Mouse (Mus musculus): ENCODE measurements around the gene Gpr152. TPM values are rescaled to one million over a fixed set of nuclear protein-coding genes. Genes with fewer than 3 reads are reported as not detected.
A peak's percentile ranks its signal among the peaks of the same experiment; 100 is the strongest.

The Gpr152 gene
- polyA plus RNA-seq (2015; fragmentation: Nextera tagmentation; extraction: Ambion mirVana) = not detected in 2 replicates

GRCm38 (mm10) chr19:4139446-4139845 lies at the start of gene Gpr152:
Gene Gpr152 (plus strand): TSS chr19:4139787.
- 69% methylated on average over 2 of the region's 2 CpGs for WGBS
- no peaks in the 10 kb centered on the region for H3K36me3 ChIP-seq
- H3K27ac ChIP-seq (replicated peaks) = no peak within 1 kb of the TSS
- no peaks in the 10 kb centered on the region for H3K4me1 ChIP-seq
- no peak within 1 kb of the TSS for H3K4me2 ChIP-seq (replicated peaks)
- no peak within 1 kb of the TSS for H3K4me3 ChIP-seq
- H3K9me3 ChIP-seq = no peaks in the 10 kb centered on the region
- ATAC-seq (replicated peaks) = no peak
- no peak within 1 kb of the TSS for H3K9ac ChIP-seq (replicated peaks)
- H3K27me3 ChIP-seq = no peaks in the 10 kb centered on the region

GRCm38 (mm10) chr19:4090446-4090845 lies 49.1 kb upstream of the Gpr152 start:
- H3K36me3 ChIP-seq = no peaks in the 10 kb centered on the region
- H3K4me3 ChIP-seq = no peak overlapping the region
- H3K9me3 ChIP-seq = no peaks in the 10 kb centered on the region
- WGBS = 95% methylated on average over 3 of the region's 3 CpGs
- no peak overlapping the region for H3K27ac ChIP-seq (replicated peaks)
- no peaks in the 10 kb centered on the region for H3K27me3 ChIP-seq
- no peak overlapping the region for H3K4me2 ChIP-seq (replicated peaks)
- no peak for ATAC-seq (replicated peaks)
- no peak overlapping the region for H3K9ac ChIP-seq (replicated peaks)
- H3K4me1 ChIP-seq = no peaks in the 10 kb centered on the region

GRCm38 (mm10) chr19:4091383-4091782 lies 48.2 kb upstream of the Gpr152 start:
- peaks cover 7% of the 10 kb centered on the region for H3K4me1 ChIP-seq
- H3K9ac ChIP-seq (replicated peaks) = no peak overlapping the region
- no peak overlapping the region for H3K4me3 ChIP-seq
- WGBS = 72% methylated on average over 2 of the region's 2 CpGs
- no peaks in the 10 kb centered on the region for H3K27me3 ChIP-seq
- no peaks in the 10 kb centered on the region for H3K9me3 ChIP-seq
- no peak overlapping the region for H3K4me2 ChIP-seq (replicated peaks)
- ATAC-seq (replicated peaks) = no peak
- H3K36me3 ChIP-seq = no peaks in the 10 kb centered on the region
- H3K27ac ChIP-seq (replicated peaks) = no peak overlapping the region

GRCm38 (mm10) chr19:4092750-4093149 lies 46.8 kb upstream of the Gpr152 start:
- no peak overlapping the region for H3K4me3 ChIP-seq
- no peaks in the 10 kb centered on the region for H3K9me3 ChIP-seq
- no peak overlapping the region for H3K4me2 ChIP-seq (replicated peaks)
- ATAC-seq (replicated peaks) = no peak
- no peaks in the 10 kb centered on the region for H3K27me3 ChIP-seq
- H3K36me3 ChIP-seq = no peaks in the 10 kb centered on the region
- 89% methylated on average over 3 of the region's 3 CpGs for WGBS
- H3K27ac ChIP-seq (replicated peaks) = no peak overlapping the region
- H3K9ac ChIP-seq (replicated peaks) = no peak overlapping the region
- H3K4me1 ChIP-seq = peaks cover 14% of the 10 kb centered on the region

- no peak overlapping the region for H3K27ac ChIP-seq (replicated peaks)
- peaks cover 18% of the 10 kb centered on the region for H3K4me1 ChIP-seq
- WGBS = 79% methylated on average over 7 of the region's 7 CpGs
- H3K36me3 ChIP-seq = no peaks in the 10 kb centered on the region
- no peaks in the 10 kb centered on the region for H3K9me3 ChIP-seq
- no peaks in the 10 kb centered on the region for H3K27me3 ChIP-seq
- H3K9ac ChIP-seq (replicated peaks) = no peak overlapping the region
- H3K4me3 ChIP-seq = no peak overlapping the region
- H3K4me2 ChIP-seq (replicated peaks) = no peak overlapping the region
- ATAC-seq (replicated peaks) = no peak
These were observed 45.8 kb upstream of the Gpr152 start for GRCm38 (mm10) chr19:4093772-4094171.

- ATAC-seq (replicated peaks) = no peak
- Histone ChIP-seq H3K4me3 (no peak overlapping the region), H3K27me3 (no peaks in the 10 kb centered on the region), H3K36me3 (no peaks in the 10 kb centered on the region), H3K9ac (replicated peaks) (no peak overlapping the region), H3K4me2 (replicated peaks) (no peak overlapping the region), H3K27ac (replicated peaks) (no peak overlapping the region), H3K9me3 (no peaks in the 10 kb centered on the region), H3K4me1 (peaks cover 21% of the 10 kb centered on the region)
- 85% methylated on average over 3 of the region's 3 CpGs for whole genome bisulfite sequencing
These were observed 45.2 kb upstream of the Gpr152 start for GRCm38 (mm10) chr19:4094348-4094747.

GRCm38 (mm10) chr19:4094774-4095303 lies 44.7 kb upstream of the Gpr152 start:
- H3K4me2 ChIP-seq (replicated peaks) = no peak overlapping the region
- ATAC-seq (replicated peaks) = no peak
- no peak overlapping the region for H3K9ac ChIP-seq (replicated peaks)
- H3K27ac ChIP-seq (replicated peaks) = no peak overlapping the region
- H3K27me3 ChIP-seq = no peaks in the 10 kb centered on the region
- WGBS = 83% methylated on average over 5 of the region's 5 CpGs
- H3K9me3 ChIP-seq = no peaks in the 10 kb centered on the region
- no peaks in the 10 kb centered on the region for H3K36me3 ChIP-seq
- no peak overlapping the region for H3K4me3 ChIP-seq
- peaks cover 25% of the 10 kb centered on the region for H3K4me1 ChIP-seq

GRCm38 (mm10) chr19:4095802-4096201 lies 43.8 kb upstream of the Gpr152 start:
- Histone ChIP-seq H3K4me2 (replicated peaks) (peak overlapping the region; percentile 75; the same call in 1 of the 2 replicates), H3K36me3 (no peaks in the 10 kb centered on the region), H3K9ac (replicated peaks) (0 out of 2 replicates have a peak overlapping the region, but pooled peaks have one; percentile 61), H3K4me3 (no peak overlapping the region; the same call in 1 of the 2 replicates), H3K9me3 (no peaks in the 10 kb centered on the region), H3K27me3 (no peaks in the 10 kb centered on the region), H3K4me1 (peaks cover 35% of the 10 kb centered on the region), H3K27ac (replicated peaks) (0 out of 2 replicates have a peak overlapping the region, but pooled peaks have one; percentile 91)
- WGBS = 69% methylated on average over 3 of the region's 3 CpGs
- no peak for ATAC-seq (replicated peaks)

GRCm38 (mm10) chr19:4096642-4097440 lies 42.7 kb upstream of the Gpr152 start, which contains the start of gene Cdk2ap2:
Gene Cdk2ap2 (plus strand): TSS chr19:4097182.
- no peaks in the 10 kb centered on the region for H3K9me3 ChIP-seq
- peak within 1 kb of the TSS; percentile 91 for H3K27ac ChIP-seq (replicated peaks)
- peak; percentile 95 for ATAC-seq (replicated peaks)
- WGBS = under 1% methylated on average over 65 of the region's 65 CpGs
- H3K4me2 ChIP-seq (replicated peaks) = peak within 1 kb of the TSS; percentile 75
- no peaks in the 10 kb centered on the region for H3K36me3 ChIP-seq
- H3K27me3 ChIP-seq = no peaks in the 10 kb centered on the region
- H3K4me1 ChIP-seq = peaks cover 45% of the 10 kb centered on the region
- H3K4me3 ChIP-seq = peak within 1 kb of the TSS; percentile 66
- peak within 1 kb of the TSS; percentile 61 for H3K9ac ChIP-seq (replicated peaks)

GRCm38 (mm10) chr19:4097441-4097825 lies 42.2 kb upstream of the Gpr152 start:
- Histone ChIP-seq H3K9me3 (no peaks in the 10 kb centered on the region), H3K9ac (replicated peaks) (peak overlapping the region; percentile 44), H3K4me1 (peaks cover 50% of the 10 kb centered on the region), H3K27me3 (no peaks in the 10 kb centered on the region), H3K4me3 (peak overlapping the region; percentile 66), H3K36me3 (no peaks in the 10 kb centered on the region), H3K4me2 (replicated peaks) (peak overlapping the region; percentile 75), H3K27ac (replicated peaks) (peak overlapping the region; percentile 75)
- 1% methylated on average over 21 of the region's 21 CpGs for WGBS
- ATAC-seq (replicated peaks) = peak; percentile 12

GRCm38 (mm10) chr19:4098426-4098825 lies 41.2 kb upstream of the Gpr152 start:
- Histone ChIP-seq H3K27ac (replicated peaks) (no peak overlapping the region), H3K9ac (replicated peaks) (no peak overlapping the region), H3K27me3 (no peaks in the 10 kb centered on the region), H3K4me1 (peaks cover 50% of the 10 kb centered on the region), H3K4me3 (no peak overlapping the region; the same call in 1 of the 2 replicates), H3K4me2 (replicated peaks) (no peak overlapping the region), H3K9me3 (no peaks in the 10 kb centered on the region), H3K36me3 (no peaks in the 10 kb centered on the region)
- no peak for ATAC-seq (replicated peaks)
- WGBS = 89% methylated on average over 13 of the region's 13 CpGs

GRCm38 (mm10) chr19:4099056-4099455 lies 40.5 kb upstream of the Gpr152 start:
- H3K4me2 ChIP-seq (replicated peaks) = 0 out of 2 replicates have a peak overlapping the region, but pooled peaks have one; percentile 3
- peaks cover 50% of the 10 kb centered on the region for H3K4me1 ChIP-seq
- H3K27ac ChIP-seq (replicated peaks) = no peak overlapping the region; the same call in 1 of the 2 replicates

More at GRCm38 (mm10) chr19:4099056-4099455, 40.5 kb upstream of the Gpr152 start:
- WGBS = 9% methylated on average over 9 of the region's 9 CpGs
- Histone ChIP-seq H3K9me3 (no peaks in the 10 kb centered on the region), H3K4me3 (no peak overlapping the region), H3K27me3 (no peaks in the 10 kb centered on the region), H3K36me3 (no peaks in the 10 kb centered on the region), H3K9ac (replicated peaks) (no peak overlapping the region)
- ATAC-seq (replicated peaks) = no peak

All from forebrain, embryonic 15.5 days (tissue).